21 mouse cellular contexts compared by ENCODE assay signal in the genomic region with DNA sequence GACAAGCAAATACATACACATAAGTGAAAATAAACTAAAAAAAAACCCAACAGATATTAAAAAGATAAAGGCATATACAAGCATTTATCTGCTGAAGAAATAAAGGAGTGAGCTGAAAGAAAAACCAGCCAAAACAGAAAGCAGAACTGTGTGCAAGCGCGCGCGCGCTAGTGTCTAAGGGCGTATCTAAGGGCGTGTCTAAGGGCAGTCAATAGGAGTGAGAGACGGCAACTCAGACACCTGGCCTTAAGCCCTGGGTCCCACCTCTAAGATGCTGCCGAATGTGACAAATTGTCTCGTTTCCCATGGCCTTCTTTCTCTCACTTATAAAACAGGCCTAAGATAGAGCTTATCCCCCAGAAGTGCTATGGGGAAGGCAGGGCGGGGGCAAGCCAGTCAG. TPM values are rescaled to one million over a fixed set of nuclear protein-coding genes. Genes with fewer than 3 reads are reported as not detected.
A peak's percentile ranks its signal among the peaks of the same experiment; 100 is the strongest.
DNase-seq lines count a peak whose midpoint lies in the region; ATAC-seq and TF ChIP-seq lines count a peak whose summit lies in the region.
"Had no signal": no experiment of that assay in that cellular context is flagged by ENCODE, and none has a peak within 500 bp of the region (broad histone marks: within the 10 kb centered on the region; RNA-seq: fewer than 3 reads in every experiment).

No protein-coding gene starts in this region.

- no peaks in the 10 kb centered on the region for H3K9me3 ChIP-seq in liver, postnatal 0 days (ENCODE audit: low read length)
- H3K9me3 ChIP-seq in liver, embryonic 11.5 days (ENCODE audit: control insufficient read depth, low read length): no peaks in the 10 kb centered on the region; the same call in 1 of the 2 replicates
- H3K9me3 ChIP-seq in CH12.LX (replicated peaks; ENCODE audit: low read length): no peaks in the 10 kb centered on the region
- 0 out of 2 replicates have a peak, but pooled peaks cover 7% of the 10 kb centered on the region for H3K9me3 ChIP-seq in hindbrain, embryonic 10.5 days
- H3K9me3 ChIP-seq: forebrain, embryonic 15.5 days; liver, embryonic 15.5 days had no signal

- in situ Hi-C loops in CH12.LX (cut with MboI; ENCODE audit: low pct_ligation_motif_present, low pct_unique_long_range_greater_than_20kb, low sequenced_read_pairs): no loop called here

- no peak for TF ChIP-seq RAD21 in CH12.LX (IDR thresholded peaks at IDR 0.05; ENCODE audit: low read depth, low read length)

- H3K79me2 ChIP-seq in CH12.LX (replicated peaks; ENCODE audit: control insufficient read depth, extremely low read depth, insufficient read depth, poor library complexity, severe bottlenecking): no peaks in the 10 kb centered on the region

- dilution Hi-C loops in CH12.LX (cut with MboI; ENCODE audit: extremely low pct_ligation_motif_present, extremely low pct_unique_long_range_greater_than_20kb, low sequenced_read_pairs): no loop called here

- 52% methylated on average over 11 of the region's 11 CpGs for WGBS in liver, postnatal 0 days (ENCODE audit: insufficient replicate concordance)
- WGBS in liver, embryonic 11.5 days: 60% methylated on average over 11 of the region's 11 CpGs
- 45% methylated on average over 11 of the region's 11 CpGs for WGBS in hindbrain, embryonic 10.5 days

- TF ChIP-seq POLR2A in CH12.LX (IDR thresholded peaks at IDR 0.05; ENCODE audit: low read depth, low read length): no peak

- 0 out of 2 replicates have a peak, but pooled peaks cover 2% of the 10 kb centered on the region for H3K27me3 ChIP-seq in liver, postnatal 0 days (ENCODE audit: insufficient read depth, low read length)
- H3K27me3 ChIP-seq in liver, embryonic 11.5 days (replicated peaks; ENCODE audit: control insufficient read depth, insufficient read depth, low read length): peaks cover 4% of the 10 kb centered on the region
- H3K27me3 ChIP-seq in CH12.LX (replicated peaks): no peaks in the 10 kb centered on the region
- peaks cover 78% of the 10 kb centered on the region for H3K27me3 ChIP-seq in hindbrain, embryonic 10.5 days (ENCODE audit: insufficient read depth, poor library complexity, severe bottlenecking)
- H3K27me3 ChIP-seq: heart, embryonic 13.5 days had no signal

- TF ChIP-seq EP300 in liver, postnatal 0 days (IDR thresholded peaks at IDR 0.05; ENCODE audit: low read depth): no peak
- no peak for TF ChIP-seq EP300 in CH12.LX (IDR thresholded peaks at IDR 0.05; ENCODE audit: low read length)

- no peaks in the 10 kb centered on the region for H3K4me1 ChIP-seq in liver, postnatal 0 days (ENCODE audit: insufficient read depth)
- H3K4me1 ChIP-seq in liver, embryonic 11.5 days (replicated peaks; ENCODE audit: control insufficient read depth, insufficient read depth, low read length): peaks cover 9% of the 10 kb centered on the region
- H3K4me1 ChIP-seq in CH12.LX (ENCODE audit: control insufficient read depth in 1 of 2, insufficient read depth in 2 of 2): peaks cover 3 to 9% of the 10 kb centered on the region in 2 experiments; a peak in 3 of 4 replicates
- peaks cover 34% of the 10 kb centered on the region for H3K4me1 ChIP-seq in hindbrain, embryonic 10.5 days (replicated peaks)

- DNase-seq in liver, postnatal 0 days: peak; percentile 28
- no peak for DNase-seq in liver, embryonic 11.5 days (ENCODE audit: low spot score)
- peak; percentile 49 for DNase-seq in CH12.LX (ENCODE audit: extremely low read depth)
- DNase-seq in urinary bladder, adult 18-20 months (ENCODE audit: low spot score in 2 of 2): no peak
- DNase-seq in adrenal gland, postnatal 4 days (ENCODE audit: low spot score in 2 of 2): no peak
- DNase-seq in hindbrain, embryonic 10.5 days (ENCODE audit: low spot score): no peak
- DNase-seq: cerebellum, adult 9-10 months; heart, postnatal 36 days; kidney, adult 2 months; kidney, postnatal 10 days; layer of hippocampus, postnatal 36 days had no signal

- H3K9ac ChIP-seq in liver, postnatal 0 days (replicated peaks): no peak overlapping the region
- no peak overlapping the region for H3K9ac ChIP-seq in liver, embryonic 11.5 days (ENCODE audit: low read depth, low read length)
- H3K9ac ChIP-seq in CH12.LX (ENCODE audit: insufficient read depth, low read depth): no peak overlapping the region
- H3K9ac ChIP-seq: embryonic facial prominence, embryonic 13.5 days; forebrain, embryonic 15.5 days; liver, embryonic 15.5 days had no signal

- H3K27ac ChIP-seq in liver, postnatal 0 days (ENCODE audit: low read depth): no peak overlapping the region
- no peak overlapping the region for H3K27ac ChIP-seq in liver, embryonic 11.5 days (ENCODE audit: low read depth, low read length)
- no peak overlapping the region for H3K27ac ChIP-seq in CH12.LX (ENCODE audit: insufficient read depth, low read depth)
- H3K27ac ChIP-seq in hindbrain, embryonic 10.5 days: no peak overlapping the region
- H3K27ac ChIP-seq: embryonic facial prominence, embryonic 13.5 days; forebrain, embryonic 15.5 days; heart, embryonic 13.5 days; liver, embryonic 15.5 days had no signal

- no peak for TF ChIP-seq CTCF in liver, postnatal 0 days (IDR thresholded peaks at IDR 0.05; ENCODE audit: low read depth)
- TF ChIP-seq CTCF in CH12.LX (conservative IDR thresholded peaks at IDR 0.05 in 1 of 2, IDR thresholded peaks at IDR 0.05 in 1 of 2; ENCODE audit: low read depth in 2 of 2, low read length in 2 of 2): no peak

- no peak overlapping the region for H3K4me3 ChIP-seq in liver, postnatal 0 days (ENCODE audit: low read depth, low read length)
- no peak overlapping the region for H3K4me3 ChIP-seq in liver, embryonic 11.5 days (ENCODE audit: low read depth, low read length)
- peak overlapping the region in 1 of 3 experiments; percentile 14 for H3K4me3 ChIP-seq in CH12.LX (replicated peaks in 1 of 3; ENCODE audit: low read depth in 2 of 3, low read length in 2 of 3, poor library complexity in 1 of 3)
- no peak overlapping the region for H3K4me3 ChIP-seq in hindbrain, embryonic 10.5 days
- H3K4me3 ChIP-seq: embryonic facial prominence, embryonic 13.5 days; forebrain, embryonic 15.5 days; heart, embryonic 13.5 days; liver, embryonic 15.5 days; megakaryocyte, embryonic 14.5 days had no signal

- H3K4me2 ChIP-seq in liver, postnatal 0 days (ENCODE audit: low read depth, low read length): no peak overlapping the region
- H3K4me2 ChIP-seq in liver, embryonic 11.5 days: no peak overlapping the region
- H3K4me2 ChIP-seq in CH12.LX (ENCODE audit: insufficient read depth, low read depth, poor library complexity, severe bottlenecking): peak overlapping the region; percentile 9; the same call in 1 of the 2 replicates
- H3K4me2 ChIP-seq: embryonic facial prominence, embryonic 13.5 days; forebrain, embryonic 15.5 days; heart, embryonic 13.5 days; liver, embryonic 15.5 days had no signal

- H3K36me3 ChIP-seq in liver, postnatal 0 days (replicated peaks; ENCODE audit: insufficient read depth, low read length): no peaks in the 10 kb centered on the region
- H3K36me3 ChIP-seq in liver, embryonic 11.5 days (ENCODE audit: control insufficient read depth, insufficient read depth, low read length): no peaks in the 10 kb centered on the region
- no peaks in the 10 kb centered on the region for H3K36me3 ChIP-seq in CH12.LX (replicated peaks in 1 of 2; ENCODE audit: control insufficient read depth in 1 of 2, insufficient read depth in 1 of 2, low read length in 1 of 2)
- no peaks in the 10 kb centered on the region for H3K36me3 ChIP-seq in hindbrain, embryonic 10.5 days
- H3K36me3 ChIP-seq: embryonic facial prominence, embryonic 13.5 days; forebrain, embryonic 15.5 days; liver, embryonic 15.5 days had no signal

- ATAC-seq in liver, postnatal 0 days: no peak
- ATAC-seq in liver, embryonic 11.5 days (replicated peaks; ENCODE audit: low FRiP score): no peak
- ATAC-seq in common myeloid progenitor, adult 5-6 weeks (replicated peaks; ENCODE audit: low read depth, poor library complexity, severe bottlenecking): peak; percentile 65
- ATAC-seq in megakaryocyte progenitor cell, adult 5-6 weeks (replicated peaks; ENCODE audit: poor library complexity): peak; percentile 60
- ATAC-seq: forebrain, embryonic 15.5 days; hindbrain, embryonic 16.5 days; lung, postnatal 0 days; midbrain, embryonic 16.5 days had no signal

TF ChIP-seq in CH12.LX, 34 proteins besides CTCF, POLR2A, EP300 and RAD21:
- TF ChIP-seq NRF1 (IDR thresholded peaks at IDR 0.05; ENCODE audit: low read depth, low read length) (peak; percentile 70), NELFE (IDR thresholded peaks at IDR 0.05; ENCODE audit: low read depth, low read length) (no peak), E2F4 (IDR thresholded peaks at IDR 0.05; ENCODE audit: insufficient replicate concordance, low read depth, low read length) (0 out of 2 replicates have a peak, but pooled peaks have one; percentile 28)

RNA-seq across cellular contexts. Expression of a gene that starts 6.9 kb away (rescaled TPM):
- polyA plus RNA-seq in liver, postnatal 0 days (2015; fragmentation: Nextera tagmentation; extraction: Ambion mirVana): 1.7 and 2.2 TPM in 2 replicates
- 4.5 and 5.9 TPM in 2 replicates for polyA plus RNA-seq in liver, embryonic 11.5 days (2014; fragmentation: Nextera tagmentation; extraction: Ambion mirVana)
- total RNA-seq in CH12.LX (2012; rRNA removed): not detected in 2 replicates
- total RNA-seq in CH12.LX (2014; rRNA removed): not detected in 2 replicates
- polyA plus RNA-seq in CH12.LX (2012; ENCODE audit: insufficient read length, low read depth): 0.03 TPM in 1 of 2 replicates, not detected in the other
- 0.09 and 0.63 TPM in 2 replicates for total RNA-seq in common myeloid progenitor, adult 5-6 weeks (2017)
- 0.02 and 0.29 TPM in 2 replicates for total RNA-seq in megakaryocyte progenitor cell, adult 5-6 weeks (2015)
- total RNA-seq in megakaryocyte progenitor cell, adult 5-6 weeks (2017): 0.24 and 0.29 TPM in 2 replicates
- total RNA-seq in adrenal gland, postnatal 4 days (2021): 10 to 100 TPM; 49.1 to 68.6 TPM
- polyA plus RNA-seq in hindbrain, embryonic 10.5 days (2016; fragmentation: Nextera tagmentation; extraction: Ambion mirVana): 5.7 and 6.7 TPM in 2 replicates

Comparison
In these comparisons a context has a peak if more than half of its experiments do, and no peak if none do; other contexts are left out.
1. DNase-seq: peak in liver, postnatal 0 days (single experiment) and CH12.LX (single experiment); none in liver, embryonic 11.5 days (single experiment), urinary bladder, adult 18-20 months (0 of 2), adrenal gland, postnatal 4 days (0 of 2) and hindbrain, embryonic 10.5 days (single experiment).
2. ATAC-seq: peak in common myeloid progenitor, adult 5-6 weeks (single experiment) and megakaryocyte progenitor cell, adult 5-6 weeks (single experiment); none in liver, postnatal 0 days (single experiment) and liver, embryonic 11.5 days (single experiment).
3. RNA of a gene that starts 6.9 kb away (total RNA-seq): 49.1 to 68.6 TPM in adrenal gland, postnatal 4 days; 0.02 to 0.29 TPM in megakaryocyte progenitor cell, adult 5-6 weeks, 0.09 to 0.63 TPM in common myeloid progenitor, adult 5-6 weeks and not detected in CH12.LX; every median in the first group is over 10 times any median in the second.